Mouse (Mus musculus) heart, adult 2 months (tissue): ENCODE results near the gene 1700113H08Rik.

ENCODE experiments used
- CTCF ChIP-seq: fragments of 200-600 bp; IDR thresholded peaks from 2 replicates; pipeline ENCODE4 v1.8.1; 2022; ENCODE audit warnings: antibody characterized with exemption, mild to moderate bottlenecking, moderate library complexity
- POLR2A ChIP-seq: fragments of 200-500 bp; IDR thresholded peaks from 2 replicates; pipeline ENCODE4 v1.6.1; 2011; ENCODE audit warnings: mild to moderate bottlenecking, low read depth, low read length, control low read depth; ENCODE audit not compliant: insufficient read depth

GRCm38 (mm10) chr10:87046931-87047468 is 10.8 kb upstream of the 1700113H08Rik start:
- TF ChIP-seq CTCF (no peak), POLR2A (no peak)
